Mouse (Mus musculus): ENCODE results near the gene Tkt. TPM values are rescaled to one million over a fixed set of nuclear protein-coding genes. Genes with fewer than 3 reads are reported as not detected.

Gene Tkt
- total and polyA plus RNA-seq, 3 experiments, result 146 to 1,086 (median 550) TPM

DNA sequence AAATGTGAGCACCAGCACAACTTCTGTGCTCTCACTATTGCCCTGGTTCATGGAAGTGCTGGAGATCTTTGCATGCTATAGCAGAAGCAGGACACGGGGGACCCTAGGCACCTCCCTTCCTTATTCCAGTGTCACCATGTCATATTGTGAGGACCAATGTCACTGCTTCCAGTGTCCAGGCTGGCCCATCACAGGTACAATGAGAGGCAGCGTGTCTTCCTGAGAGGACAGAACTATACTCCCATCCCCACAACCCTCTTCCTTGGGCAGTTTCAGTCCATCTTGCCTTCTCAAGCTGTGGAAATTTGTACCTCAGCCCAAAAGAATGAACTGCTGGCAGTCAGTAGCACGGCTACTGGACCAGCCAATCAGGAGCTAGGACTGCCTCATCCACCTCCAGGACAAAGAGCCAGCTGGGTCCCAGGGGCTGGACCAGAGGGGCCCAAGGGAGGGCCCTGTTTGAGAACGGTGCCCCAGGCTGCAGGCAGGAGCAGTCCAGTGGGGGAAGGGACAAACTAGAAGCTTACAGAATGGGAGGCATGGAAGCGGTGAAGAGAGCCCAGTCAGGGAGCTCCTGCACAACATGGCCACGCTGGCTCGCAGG, 46.0 kb downstream of the Tkt start:
- no peak overlapping the region for H3K4me3 ChIP-seq (ENCODE audit: low read depth, low read length)
- peaks cover 52% of the 10 kb centered on the region for H3K36me3 ChIP-seq (replicated peaks)
- no peak for TF ChIP-seq POLR2AphosphoS5 (IDR thresholded peaks at IDR 0.05; ENCODE audit: insufficient replicate concordance, low read depth, low read length)
- TF ChIP-seq CTCF (IDR thresholded peaks at IDR 0.05; ENCODE audit: low read depth, low read length), result no peak
- no peak for TF ChIP-seq GATA2 (IDR thresholded peaks at IDR 0.05; ENCODE audit: borderline replicate concordance, low read depth, low read length)
- TF ChIP-seq GATA1 (IDR thresholded peaks at IDR 0.05; ENCODE audit: borderline replicate concordance, low read length), result no peak
- no peak for TF ChIP-seq TAL1 (conservative IDR thresholded peaks at IDR 0.05; ENCODE audit: low read depth, low read length)
- peaks cover 3% of the 10 kb centered on the region for H3K27me3 ChIP-seq (ENCODE audit: insufficient read depth, low read length)
- no peaks in the 10 kb centered on the region for H3K9me3 ChIP-seq (replicated peaks)
- H3K4me1 ChIP-seq (ENCODE audit: insufficient read depth, low read depth, low read length), result peaks cover 19% of the 10 kb centered on the region
- DNase-seq (ENCODE audit: low spot score) (no peak), ATAC-seq (ENCODE audit: extremely low read depth, insufficient number of reproducible peaks, low FRiP score, poor library complexity, severe bottlenecking) (no peak)

DNA sequence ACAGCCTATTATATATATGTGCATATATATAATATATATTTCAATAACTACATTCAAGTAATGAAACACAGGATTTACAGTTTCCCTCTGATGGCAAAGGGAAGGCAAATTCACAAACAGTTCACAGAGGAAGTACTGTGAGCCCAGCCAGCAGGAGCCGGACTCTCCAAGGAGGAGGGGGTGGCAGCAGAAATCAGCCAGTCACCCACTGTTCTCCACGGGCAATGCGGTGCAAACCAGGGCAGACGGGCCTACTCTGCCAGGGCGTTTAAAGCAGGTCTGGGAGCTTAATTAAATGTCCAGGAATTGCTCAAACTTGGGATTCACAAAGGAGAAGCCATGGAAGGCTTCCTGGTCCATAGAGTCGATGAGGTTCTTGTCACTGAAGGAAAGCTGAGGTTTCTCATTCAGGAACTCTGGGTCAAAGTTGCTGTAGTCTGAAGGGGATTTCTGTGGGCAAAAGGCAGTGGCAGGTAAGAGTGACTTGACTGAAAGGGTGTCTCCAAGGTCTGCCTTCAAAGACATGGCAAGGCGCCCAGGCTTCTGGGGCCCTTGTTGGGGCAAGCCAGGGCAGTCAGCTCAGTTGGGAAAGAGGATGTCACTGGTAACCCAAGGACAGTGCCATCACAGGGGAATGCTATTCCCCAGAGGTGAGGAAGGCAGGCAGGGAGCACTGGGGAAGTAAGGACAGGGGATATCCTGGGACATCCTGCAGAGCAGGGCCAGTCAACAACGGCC, 47.6 kb downstream of the Tkt start:
- H3K4me1 ChIP-seq (ENCODE audit: insufficient read depth, low read depth, low read length), result peaks cover 15% of the 10 kb centered on the region
- TF ChIP-seq GATA2 (IDR thresholded peaks at IDR 0.05; ENCODE audit: borderline replicate concordance, low read depth, low read length), result no peak
- no peak for TF ChIP-seq POLR2AphosphoS5 (IDR thresholded peaks at IDR 0.05; ENCODE audit: insufficient replicate concordance, low read depth, low read length)
- no peak for TF ChIP-seq CTCF (IDR thresholded peaks at IDR 0.05; ENCODE audit: low read depth, low read length)
- TF ChIP-seq GATA1 (IDR thresholded peaks at IDR 0.05; ENCODE audit: borderline replicate concordance, low read length), result no peak
- no peak for ATAC-seq (ENCODE audit: extremely low read depth, insufficient number of reproducible peaks, low FRiP score, poor library complexity, severe bottlenecking)
- no peak overlapping the region for H3K4me3 ChIP-seq (ENCODE audit: low read depth, low read length)
- DNase-seq (ENCODE audit: low spot score), result no peak
- H3K9me3 ChIP-seq (replicated peaks), result no peaks in the 10 kb centered on the region
- H3K36me3 ChIP-seq (replicated peaks), result peaks cover 67% of the 10 kb centered on the region
- H3K27me3 ChIP-seq (ENCODE audit: insufficient read depth, low read length), result no peaks in the 10 kb centered on the region; the same call in 1 of the 2 replicates

DNA sequence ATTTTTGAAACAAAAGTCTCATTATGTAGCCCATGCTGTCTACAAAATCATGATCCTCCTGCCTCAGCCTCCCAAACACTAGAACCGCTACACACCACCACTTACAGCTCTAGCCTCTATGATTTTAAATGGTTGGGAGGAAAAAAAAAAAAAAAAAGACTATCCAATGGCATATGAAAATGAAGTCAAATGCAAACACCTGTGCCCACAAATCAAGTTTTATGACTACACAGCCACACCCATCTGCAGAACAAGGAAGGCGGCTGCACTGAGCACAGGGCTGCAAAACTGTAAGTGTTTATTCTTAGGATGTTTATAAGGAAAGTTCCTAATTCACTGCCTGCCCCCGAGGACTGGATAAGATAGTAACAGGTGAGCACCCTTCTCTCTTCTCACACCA, 48.2 kb downstream of the Tkt start:
- Histone ChIP-seq H3K4me1 (ENCODE audit: insufficient read depth, low read depth, low read length) (peaks cover 15% of the 10 kb centered on the region), H3K4me3 (ENCODE audit: low read depth, low read length) (no peak overlapping the region), H3K36me3 (replicated peaks) (peaks cover 73% of the 10 kb centered on the region), H3K9me3 (replicated peaks) (no peaks in the 10 kb centered on the region), H3K27me3 (ENCODE audit: insufficient read depth, low read length) (no peaks in the 10 kb centered on the region; the same call in 1 of the 2 replicates)
- no peak for TF ChIP-seq GATA2 (IDR thresholded peaks at IDR 0.05; ENCODE audit: borderline replicate concordance, low read depth, low read length)
- no peak for TF ChIP-seq TAL1 (conservative IDR thresholded peaks at IDR 0.05; ENCODE audit: low read depth, low read length)
- TF ChIP-seq CTCF (IDR thresholded peaks at IDR 0.05; ENCODE audit: low read depth, low read length), result no peak
- TF ChIP-seq POLR2AphosphoS5 (IDR thresholded peaks at IDR 0.05; ENCODE audit: insufficient replicate concordance, low read depth, low read length), result no peak
- TF ChIP-seq GATA1 (IDR thresholded peaks at IDR 0.05; ENCODE audit: borderline replicate concordance, low read length), result no peak
- DNase-seq (ENCODE audit: low spot score) (no peak), ATAC-seq (ENCODE audit: extremely low read depth, insufficient number of reproducible peaks, low FRiP score, poor library complexity, severe bottlenecking) (no peak)

DNA sequence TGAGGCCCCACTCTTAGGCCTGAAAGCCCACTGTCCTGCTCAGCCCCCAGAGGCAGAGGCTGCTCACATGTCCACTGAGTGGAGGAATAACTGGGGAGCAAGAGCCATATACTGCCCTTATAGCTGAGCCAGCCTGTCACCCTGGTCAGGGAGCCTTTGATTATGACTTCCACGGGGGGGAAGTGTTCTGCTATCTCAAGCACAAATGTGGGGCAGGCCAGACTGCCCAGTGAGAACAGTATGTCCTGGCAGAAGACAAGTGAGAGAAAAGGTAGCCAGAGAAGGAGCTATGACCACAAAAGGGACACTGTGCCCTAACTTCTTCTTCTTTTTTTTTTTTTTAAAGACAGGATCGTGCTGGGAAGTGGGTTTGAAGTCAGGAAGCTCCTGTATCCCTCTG, 49.0 kb downstream of the Tkt start:
- DNase-seq (ENCODE audit: low spot score) (no peak), ATAC-seq (ENCODE audit: extremely low read depth, insufficient number of reproducible peaks, low FRiP score, poor library complexity, severe bottlenecking) (no peak)
- no peaks in the 10 kb centered on the region; the same call in 1 of the 2 replicates for H3K27me3 ChIP-seq (ENCODE audit: insufficient read depth, low read length)
- peaks cover 81% of the 10 kb centered on the region for H3K36me3 ChIP-seq (replicated peaks)
- no peak for TF ChIP-seq GATA1 (IDR thresholded peaks at IDR 0.05; ENCODE audit: borderline replicate concordance, low read length)
- TF ChIP-seq POLR2AphosphoS5 (IDR thresholded peaks at IDR 0.05; ENCODE audit: insufficient replicate concordance, low read depth, low read length), result no peak
- no peak for TF ChIP-seq GATA2 (IDR thresholded peaks at IDR 0.05; ENCODE audit: borderline replicate concordance, low read depth, low read length)
- no peak for TF ChIP-seq TAL1 (conservative IDR thresholded peaks at IDR 0.05; ENCODE audit: low read depth, low read length)
- no peak for TF ChIP-seq CTCF (IDR thresholded peaks at IDR 0.05; ENCODE audit: low read depth, low read length)
- no peaks in the 10 kb centered on the region for H3K9me3 ChIP-seq (replicated peaks)
- no peak overlapping the region for H3K4me3 ChIP-seq (ENCODE audit: low read depth, low read length)
- H3K4me1 ChIP-seq (ENCODE audit: insufficient read depth, low read depth, low read length), result peaks cover 10% of the 10 kb centered on the region

DNA sequence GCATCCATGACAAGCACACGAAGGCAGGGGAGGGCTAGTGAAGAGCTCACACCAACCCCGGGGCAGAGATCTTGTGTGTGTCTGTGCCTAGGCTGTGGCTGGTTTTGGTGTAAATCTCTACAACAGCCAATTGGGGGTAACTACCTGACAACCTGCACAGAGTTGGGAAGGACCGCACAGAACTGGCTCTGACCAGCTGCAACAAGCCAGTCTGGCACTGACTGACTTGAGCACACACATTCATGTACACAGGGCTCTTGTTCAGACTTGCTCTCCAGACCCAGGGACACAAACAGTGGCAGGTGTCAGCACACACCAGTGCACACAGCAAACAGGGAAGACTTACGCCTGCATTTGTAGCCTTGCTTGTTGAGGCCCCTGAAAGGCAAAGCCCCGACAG, 58.7 kb downstream of the Tkt start:
- no peak for DNase-seq (ENCODE audit: low spot score)
- Histone ChIP-seq H3K4me1 (ENCODE audit: insufficient read depth, low read depth, low read length) (peaks cover 15% of the 10 kb centered on the region), H3K4me3 (ENCODE audit: low read depth, low read length) (no peak overlapping the region), H3K36me3 (replicated peaks) (peaks cover 84% of the 10 kb centered on the region), H3K9me3 (replicated peaks) (no peaks in the 10 kb centered on the region), H3K27me3 (ENCODE audit: insufficient read depth, low read length) (no peaks in the 10 kb centered on the region)
- TF ChIP-seq POLR2AphosphoS5 (IDR thresholded peaks at IDR 0.05; ENCODE audit: insufficient replicate concordance, low read depth, low read length) (no peak), GATA1 (IDR thresholded peaks at IDR 0.05; ENCODE audit: borderline replicate concordance, low read length) (no peak), CTCF (IDR thresholded peaks at IDR 0.05; ENCODE audit: low read depth, low read length) (no peak), GATA2 (IDR thresholded peaks at IDR 0.05; ENCODE audit: borderline replicate concordance, low read depth, low read length) (no peak), TAL1 (conservative IDR thresholded peaks at IDR 0.05; ENCODE audit: low read depth, low read length) (no peak)
- ATAC-seq (ENCODE audit: extremely low read depth, insufficient number of reproducible peaks, low FRiP score, poor library complexity, severe bottlenecking), result no peak

DNA sequence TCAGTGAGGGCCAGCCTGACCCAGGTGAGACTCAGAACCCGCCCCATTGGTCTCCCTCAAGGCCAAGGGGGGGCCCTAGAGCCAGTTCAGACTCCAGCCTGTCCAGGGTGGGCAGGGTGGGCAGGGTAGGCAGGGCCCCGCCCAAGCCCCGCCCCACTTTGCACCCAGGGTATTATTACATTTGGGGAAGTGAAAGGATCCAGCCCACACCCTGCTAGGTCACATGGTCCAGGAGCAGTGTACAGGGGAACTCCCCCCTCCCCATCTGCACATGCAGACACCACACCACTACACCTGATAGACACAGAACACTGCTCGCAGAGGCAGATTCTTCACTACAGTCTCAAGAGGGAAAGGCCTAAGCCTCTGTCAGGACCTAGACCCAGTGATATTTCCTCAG, 59.5 kb downstream of the Tkt start:
- Histone ChIP-seq H3K36me3 (replicated peaks) (peaks cover 84% of the 10 kb centered on the region), H3K9me3 (replicated peaks) (no peaks in the 10 kb centered on the region), H3K27me3 (ENCODE audit: insufficient read depth, low read length) (no peaks in the 10 kb centered on the region), H3K4me3 (ENCODE audit: low read depth, low read length) (no peak overlapping the region), H3K4me1 (ENCODE audit: insufficient read depth, low read depth, low read length) (peaks cover 23% of the 10 kb centered on the region)
- ATAC-seq (ENCODE audit: extremely low read depth, insufficient number of reproducible peaks, low FRiP score, poor library complexity, severe bottlenecking) (0 out of 2 replicates have a peak, but pooled peaks have one; percentile 35), DNase-seq (ENCODE audit: low spot score) (peak; percentile 72)
- TF ChIP-seq POLR2AphosphoS5 (IDR thresholded peaks at IDR 0.05; ENCODE audit: insufficient replicate concordance, low read depth, low read length), result no peak
- no peak for TF ChIP-seq GATA2 (IDR thresholded peaks at IDR 0.05; ENCODE audit: borderline replicate concordance, low read depth, low read length)
- no peak for TF ChIP-seq TAL1 (conservative IDR thresholded peaks at IDR 0.05; ENCODE audit: low read depth, low read length)
- no peak for TF ChIP-seq GATA1 (IDR thresholded peaks at IDR 0.05; ENCODE audit: borderline replicate concordance, low read length)
- TF ChIP-seq CTCF (IDR thresholded peaks at IDR 0.05; ENCODE audit: low read depth, low read length), result no peak

Measured in G1E (cell line).